Mouse (Mus musculus) midbrain, postnatal 0 days (tissue): ENCODE data around the gene Ankrd34c. TPM values are rescaled to one million over a fixed set of nuclear protein-coding genes. Genes with fewer than 3 reads are reported as not detected.

Experiments
- ATAC-seq: fragments of 200-750 bp; cut with Nextera tagmentation; 2 replicates; pipeline ENCODE4 v1.8.0; 2017; ENCODE audit warnings: moderate number of reproducible peaks, mild to moderate bottlenecking, moderate TSS enrichment, moderate library complexity; ENCODE audit not compliant: low FRiP score
- DNase-seq: peaks from one replicate; pipeline ENCODE4 v3.0.0-alpha.2; 2015; ENCODE audit warnings: low spot score
- H3K27ac ChIP-seq: fragments of 300-500 bp; sonication (generic); 2 replicates; pipeline ENCODE4 v1.5.1; 2014; ENCODE audit warnings: low read depth, mild to moderate bottlenecking, low read length, mixed read lengths
- H3K27me3 ChIP-seq: fragments of 300-500 bp; sonication (generic); 2 replicates; pipeline ENCODE4 v1.6.1; 2014; ENCODE audit warnings: low read length, control low read depth, mixed read lengths; ENCODE audit not compliant: insufficient read depth
- H3K36me3 ChIP-seq: fragments of 300-500 bp; sonication (generic); 2 replicates; pipeline ENCODE4 v1.6.1; 2014; ENCODE audit warnings: low read length, control low read depth, mixed read lengths; ENCODE audit not compliant: insufficient read depth
- H3K4me1 ChIP-seq: fragments of 300-500 bp; sonication (generic); 2 replicates; pipeline ENCODE4 v1.6.1; 2014; ENCODE audit warnings: mild to moderate bottlenecking, control low read depth, antibody characterized with exemption, low read length, mixed read lengths; ENCODE audit not compliant: insufficient read depth
- H3K4me2 ChIP-seq: fragments of 300-500 bp; sonication (generic); 2 replicates; pipeline ENCODE4 v1.6.1; 2014; ENCODE audit warnings: low read depth, mild to moderate bottlenecking, low read length, mixed read lengths; ENCODE audit not compliant: poor library complexity, severe bottlenecking
- H3K4me3 ChIP-seq: fragments of 300-500 bp; sonication (generic); 2 replicates; pipeline ENCODE4 v1.5.1; 2014; ENCODE audit warnings: low read depth, mild to moderate bottlenecking, low read length, moderate library complexity
- H3K9ac ChIP-seq: fragments of 300-500 bp; sonication (generic); replicated peaks from 2 replicates; pipeline ENCODE4 v1.6.1; 2014; ENCODE audit warnings: mild to moderate bottlenecking, low read length, moderate library complexity, mixed read lengths; ENCODE audit not compliant: poor library complexity, severe bottlenecking
- H3K9me3 ChIP-seq: fragments of 300-500 bp; sonication (generic); 2 replicates; pipeline ENCODE4 v1.6.1; 2016; ENCODE audit warnings: low read length, control low read depth
- CTCF ChIP-seq: IDR thresholded peaks from 2 replicates; pipeline ENCODE4 v1.5.1; 2016; ENCODE audit warnings: antibody characterized with exemption, mild to moderate bottlenecking
- WGBS: fragments of 180-500 bp; shearing (Covaris S2); extraction: QIAGEN DNeasy Blood & Tissue Kit; methylation state at CpG from one replicate; pipeline ENCODE4 v1.1.7; 2014; 5-methylcytosine and 5-hydroxymethylcytosine counted together
- polyA plus RNA-seq: library from polyadenylated mRNA; unstranded; fragments of >200 nt; fragmentation: Nextera tagmentation; extraction: Ambion mirVana; gene quantifications from 2 replicates; pipeline ENCODE4 v1.2.1, GENCODE M21; 2015
- total RNA-seq: library from RNA; depleted of rRNA; stranded (reverse); fragments of >200 nt; gene quantifications from 2 replicates; pipeline ENCODE4 v1.2.3, GENCODE M21; 2014

Gene Ankrd34c
- total and polyA plus RNA-seq, 2 experiments from 2014 or later = 0.74 to 3.7 TPM

DNA sequence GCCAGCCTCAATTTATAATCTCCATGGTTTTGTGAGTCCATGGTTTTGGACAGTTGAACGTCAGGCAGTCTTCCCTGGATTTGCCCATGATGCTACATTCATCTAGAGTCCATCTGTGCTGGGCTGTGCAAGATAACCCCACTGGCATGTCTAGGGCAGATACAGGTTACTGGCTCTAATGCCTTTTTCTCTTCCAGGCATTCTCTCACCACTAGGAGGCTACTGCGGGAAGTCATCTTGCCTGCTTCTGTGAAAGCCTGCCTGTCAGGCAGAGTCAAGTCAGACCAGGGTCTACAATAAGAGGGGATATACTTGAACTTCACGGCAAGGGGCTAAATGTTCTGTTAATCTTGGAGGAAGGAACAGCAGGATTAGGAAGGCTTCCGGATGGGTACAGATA lies 31.4 kb downstream of the Ankrd34c start:
- Histone ChIP-seq H3K36me3 (0 out of 2 replicates have a peak, but pooled peaks cover 4% of the 10 kb centered on the region), H3K9me3 (no peaks in the 10 kb centered on the region), H3K9ac (no peak overlapping the region), H3K4me2 (no peak overlapping the region), H3K27ac (no peak overlapping the region), H3K4me3 (no peak overlapping the region), H3K27me3 (no peaks in the 10 kb centered on the region), H3K4me1 (peaks cover 4% of the 10 kb centered on the region; the same call in 1 of the 2 replicates)
- peak; percentile 65 for DNase-seq
- no peak for ATAC-seq
- WGBS = 18% methylated on average over 4 of the region's 4 CpGs
- peak; percentile 85 for TF ChIP-seq CTCF

DNA sequence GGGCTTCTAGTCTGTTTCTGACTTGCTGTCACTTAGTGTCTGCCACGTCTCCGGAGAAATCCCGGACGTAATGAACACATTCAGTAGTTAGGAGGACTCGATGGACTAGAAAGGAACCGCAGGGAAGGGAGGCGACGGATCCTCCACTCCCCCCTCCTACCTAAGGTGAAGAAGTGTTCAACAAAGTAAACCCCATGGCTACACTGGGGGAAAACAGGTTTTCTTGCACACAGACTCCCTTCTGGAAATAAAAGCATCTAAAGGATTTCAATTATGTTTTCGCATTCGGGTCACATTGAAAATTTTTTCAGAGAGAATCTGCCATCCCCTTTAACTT lies 33.1 kb downstream of the Ankrd34c start:
- Histone ChIP-seq H3K27ac (peak overlapping the region; percentile 81), H3K4me1 (peaks cover 4% of the 10 kb centered on the region; the same call in 1 of the 2 replicates), H3K36me3 (peaks cover 8% of the 10 kb centered on the region; the same call in 1 of the 2 replicates), H3K27me3 (no peaks in the 10 kb centered on the region), H3K9me3 (no peaks in the 10 kb centered on the region), H3K9ac (peak overlapping the region; percentile 89), H3K4me2 (peak overlapping the region; percentile 72), H3K4me3 (peak overlapping the region; percentile 60)
- 8% methylated on average over 10 of the region's 10 CpGs for WGBS
- peak; percentile 35; the same call in 1 of the 2 replicates for ATAC-seq
- DNase-seq = no peak
- TF ChIP-seq CTCF = no peak

DNA sequence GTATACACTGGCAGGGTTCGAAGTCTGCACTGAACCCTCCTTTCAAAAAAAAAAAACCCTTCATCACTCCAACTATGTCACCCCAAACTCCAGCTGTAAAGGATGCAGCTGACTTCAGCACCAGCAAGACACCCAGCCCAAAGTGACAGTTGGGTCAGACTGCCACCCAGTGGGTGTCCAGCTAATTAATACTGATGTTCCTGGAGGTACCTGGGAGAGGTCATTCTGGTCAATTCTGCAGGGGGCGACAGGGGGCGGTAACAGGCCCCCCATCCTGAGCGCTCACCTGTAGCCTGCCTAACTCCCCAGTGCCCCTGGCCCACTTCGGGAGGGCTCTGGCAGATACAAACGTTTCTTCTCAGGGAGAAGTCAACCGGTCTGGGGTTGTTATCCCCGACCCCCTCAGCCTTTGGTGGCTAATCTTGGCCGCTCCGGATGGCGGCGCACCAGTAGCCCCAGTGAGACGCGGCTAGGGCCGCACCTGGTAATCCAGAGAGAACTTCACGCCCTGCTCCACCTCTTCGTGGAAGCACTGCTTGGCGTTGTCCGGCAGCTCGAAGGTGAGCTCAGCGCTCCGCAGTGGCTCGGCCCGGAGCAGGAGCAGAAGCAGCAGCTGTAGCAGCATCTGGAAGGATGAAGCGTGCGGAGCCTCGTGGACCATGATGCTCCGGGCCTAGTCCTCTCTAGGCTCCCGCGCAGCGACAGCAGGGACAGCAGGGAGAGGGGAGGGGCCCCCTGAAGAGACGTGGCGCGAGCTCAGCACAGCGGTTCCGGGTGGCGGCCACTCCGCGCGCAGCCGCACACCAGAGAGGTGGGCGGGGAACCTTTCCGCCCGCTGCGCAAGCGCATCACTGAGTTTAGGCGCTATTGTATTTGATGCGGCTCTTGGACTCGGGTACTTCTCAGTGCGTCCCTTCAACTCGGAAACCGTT lies 33.7 kb downstream of the Ankrd34c start, which contains the start of gene Tmed3:
Gene Tmed3, minus strand, starts transcription at position 804 of the 932 bp plus-strand sequence.
- peak; percentile 98 for ATAC-seq
- H3K4me3 ChIP-seq = peak within 1 kb of the TSS; percentile 60
- no peaks in the 10 kb centered on the region for H3K27me3 ChIP-seq
- TF ChIP-seq CTCF = peak; percentile 48
- peak within 1 kb of the TSS; percentile 89 for H3K9ac ChIP-seq
- H3K9me3 ChIP-seq = no peaks in the 10 kb centered on the region
- DNase-seq = peak; percentile 95
- H3K36me3 ChIP-seq = peaks cover 12% of the 10 kb centered on the region
- WGBS = 2% methylated on average over 50 of the region's 52 CpGs
- H3K4me1 ChIP-seq = peaks cover 4% of the 10 kb centered on the region; the same call in 1 of the 2 replicates
- H3K4me2 ChIP-seq = peak within 1 kb of the TSS; percentile 72
- peak within 1 kb of the TSS; percentile 81 for H3K27ac ChIP-seq

DNA sequence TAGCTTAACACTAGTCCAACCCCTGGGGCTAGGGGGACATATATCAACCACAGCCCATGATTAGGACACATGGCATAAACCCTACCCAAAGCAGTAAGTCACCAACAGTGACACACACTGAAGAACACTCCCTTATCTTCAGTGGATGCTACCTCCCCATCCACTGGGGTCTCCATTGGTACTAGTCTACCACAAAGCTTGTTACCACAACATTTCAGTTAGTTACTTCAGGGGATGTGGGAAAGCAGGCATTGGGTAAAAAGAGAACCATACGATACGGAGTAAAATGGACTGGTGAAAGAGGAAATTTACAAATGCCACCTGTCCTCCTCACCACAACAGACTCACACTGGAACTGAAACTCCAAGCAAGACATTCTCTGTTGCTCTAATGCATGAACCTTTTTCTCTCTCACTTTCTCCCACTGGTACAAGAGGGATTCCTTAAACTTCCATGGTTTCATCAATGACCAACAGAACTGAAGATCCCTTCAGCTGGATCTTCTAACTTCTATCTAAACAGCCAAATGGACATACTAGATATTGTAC lies 37.3 kb downstream of the Ankrd34c start:
- Histone ChIP-seq H3K27ac (no peak overlapping the region), H3K4me1 (peaks cover 4% of the 10 kb centered on the region; the same call in 1 of the 2 replicates), H3K9ac (no peak overlapping the region), H3K4me3 (no peak overlapping the region), H3K36me3 (peaks cover 25% of the 10 kb centered on the region), H3K4me2 (no peak overlapping the region), H3K9me3 (no peaks in the 10 kb centered on the region), H3K27me3 (no peaks in the 10 kb centered on the region)
- no peak for TF ChIP-seq CTCF
- ATAC-seq (no peak), DNase-seq (no peak)
- 100% methylated on average over 2 of the region's 2 CpGs for WGBS

DNA sequence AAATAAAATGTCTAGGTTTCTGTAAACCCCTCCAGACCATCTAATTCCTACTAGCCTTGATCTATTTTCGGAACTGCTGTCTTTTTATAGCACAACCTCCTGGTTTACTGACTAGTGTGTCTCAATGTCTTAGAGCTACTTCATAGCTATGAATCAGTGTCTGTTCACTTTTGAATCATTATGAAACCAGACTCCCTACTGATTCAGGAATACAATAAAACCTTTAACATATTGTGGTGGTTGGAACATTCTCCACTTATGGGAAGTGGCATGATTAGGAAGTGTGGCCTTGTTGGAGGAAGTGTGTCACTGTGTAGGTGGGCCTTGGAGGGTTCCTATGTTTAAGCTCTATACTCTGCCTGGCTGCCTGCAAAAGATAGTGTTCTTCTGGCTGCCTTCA lies 43.1 kb downstream of the Ankrd34c start:
- Histone ChIP-seq H3K36me3 (peaks cover 17% of the 10 kb centered on the region), H3K27me3 (no peaks in the 10 kb centered on the region), H3K4me1 (no peaks in the 10 kb centered on the region), H3K9ac (no peak overlapping the region), H3K9me3 (no peaks in the 10 kb centered on the region), H3K4me2 (no peak overlapping the region), H3K27ac (no peak overlapping the region), H3K4me3 (no peak overlapping the region)
- no peak for TF ChIP-seq CTCF
- no peak for ATAC-seq
- WGBS = 91% methylated on average over 1 of the region's 1 CpGs
- DNase-seq = no peak

DNA sequence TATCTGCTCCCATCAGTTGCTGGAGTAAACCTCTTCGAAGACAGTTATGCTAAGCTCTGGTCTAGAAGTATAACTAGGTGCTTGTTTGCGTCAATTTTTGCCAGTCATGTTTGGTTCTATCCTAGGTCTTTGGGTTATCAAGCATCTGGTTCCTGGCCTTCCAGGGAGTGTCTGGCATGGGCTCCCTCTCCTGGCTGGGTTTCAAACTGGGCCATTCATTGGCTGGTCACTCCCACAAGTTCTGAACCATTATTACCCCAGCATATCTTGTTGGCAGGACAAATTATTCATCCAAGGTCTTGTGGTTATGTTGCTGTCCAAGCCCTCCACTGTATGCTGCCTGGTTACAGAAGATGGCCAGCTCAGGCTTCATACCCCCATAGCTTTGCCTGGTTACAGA lies 44.6 kb downstream of the Ankrd34c start:
- no peak for ATAC-seq
- TF ChIP-seq CTCF = no peak
- WGBS = 96% methylated on average over 2 of the region's 2 CpGs

More for the DNA sequence above, 44.6 kb downstream of the Ankrd34c start:
- no peak overlapping the region for H3K4me3 ChIP-seq
- H3K36me3 ChIP-seq = peaks cover 4% of the 10 kb centered on the region
- no peaks in the 10 kb centered on the region for H3K4me1 ChIP-seq
- H3K27ac ChIP-seq = no peak overlapping the region
- no peaks in the 10 kb centered on the region for H3K9me3 ChIP-seq
- H3K4me2 ChIP-seq = no peak overlapping the region
- H3K27me3 ChIP-seq = no peaks in the 10 kb centered on the region
- DNase-seq = no peak
- H3K9ac ChIP-seq = no peak overlapping the region
